Mouse (Mus musculus) fibroblast of lung, adult 2 months (primary cell): ENCODE data around the gene Nfib.

Experiments
- DNase-seq: peaks from one replicate; pipeline ENCODE4 v3.0.0-alpha.2; 2011; ENCODE audit warnings: low read depth

The Nfib gene

DNA sequence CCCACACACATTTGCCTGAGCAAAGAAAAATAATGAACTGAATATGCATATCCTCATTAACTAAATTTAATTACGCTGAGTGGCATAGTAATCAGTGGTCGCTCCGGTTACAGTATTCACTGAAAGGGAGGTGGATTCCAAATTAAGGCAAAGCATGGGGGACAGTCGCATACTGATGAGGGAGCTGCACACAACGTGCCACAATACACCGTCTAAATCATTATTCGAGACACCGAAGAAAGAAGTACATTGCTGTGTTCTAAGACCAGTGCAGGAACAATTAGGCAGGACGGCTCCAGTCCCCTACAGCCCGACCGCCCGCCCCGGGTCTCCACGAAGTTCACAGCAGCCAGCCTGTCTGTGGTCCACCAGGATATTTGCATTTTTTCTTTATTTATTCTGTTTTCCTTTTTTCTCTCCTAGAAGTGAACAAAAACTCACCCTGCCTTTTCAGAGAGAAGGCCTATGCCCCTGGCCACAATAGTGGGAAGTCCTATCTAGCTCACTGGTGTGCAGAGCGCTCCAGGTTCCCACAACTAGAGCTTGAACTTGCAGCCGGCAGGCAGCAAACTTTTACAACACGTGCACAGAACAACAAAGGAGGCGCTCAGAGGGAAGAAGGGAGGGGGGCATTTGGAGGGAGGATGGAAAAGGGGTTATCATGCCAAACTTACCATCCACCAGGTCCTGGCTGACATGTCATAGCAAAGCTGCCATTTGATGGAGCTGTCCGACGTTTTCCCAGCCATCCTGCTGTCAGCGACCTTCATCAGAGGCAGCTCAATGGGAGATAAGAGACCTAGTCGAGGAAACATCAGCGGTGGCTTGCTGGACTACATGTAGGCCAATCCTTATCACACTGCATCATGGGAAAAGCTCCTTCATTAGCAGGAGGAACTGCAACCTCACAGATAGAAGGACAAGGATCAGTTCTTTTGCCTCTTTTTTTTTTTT lies at the start of gene Nfib:
Gene Nfib, minus strand, starts transcription at position 910 of the 954 bp plus-strand sequence.
- no peak for DNase-seq

GRCm38 (mm10) chr4:82735764-82736163 lies 30.2 kb upstream of the Nfib start:
- no peak for DNase-seq

DNA sequence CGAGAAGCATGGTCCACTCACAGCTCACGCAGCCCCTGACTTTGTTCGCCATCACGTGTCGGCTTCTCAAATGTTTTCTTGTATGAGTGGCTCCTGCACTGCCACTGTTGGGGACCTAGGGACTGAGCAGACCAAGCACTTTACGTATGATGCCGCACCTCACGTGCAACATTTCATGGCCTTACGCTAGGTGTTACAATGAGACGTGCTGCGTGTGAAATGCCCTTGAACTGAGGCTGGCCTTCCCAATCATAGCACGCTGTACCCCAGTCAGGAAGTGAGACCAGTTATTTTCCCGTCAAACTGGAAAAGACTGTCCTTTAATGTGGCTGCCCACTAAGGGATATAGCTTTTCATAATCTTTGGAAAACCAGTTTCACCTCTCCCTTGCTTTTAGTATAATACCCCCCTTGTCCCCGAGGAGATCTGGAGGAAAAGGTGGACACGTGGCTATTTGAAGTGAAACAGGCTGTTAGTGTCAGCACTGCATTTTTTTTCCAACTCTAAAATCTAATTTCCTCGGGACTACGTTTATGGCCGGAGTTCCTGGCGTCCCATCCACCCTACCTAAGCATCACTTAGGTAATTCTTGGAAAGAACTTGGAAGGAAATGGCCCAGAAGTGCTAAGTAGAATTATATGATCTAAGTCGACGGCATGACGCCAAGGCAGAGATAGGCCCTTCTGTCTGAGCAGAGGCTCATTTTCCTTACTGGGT lies 29.4 kb upstream of the Nfib start:
- no peak for DNase-seq

DNA sequence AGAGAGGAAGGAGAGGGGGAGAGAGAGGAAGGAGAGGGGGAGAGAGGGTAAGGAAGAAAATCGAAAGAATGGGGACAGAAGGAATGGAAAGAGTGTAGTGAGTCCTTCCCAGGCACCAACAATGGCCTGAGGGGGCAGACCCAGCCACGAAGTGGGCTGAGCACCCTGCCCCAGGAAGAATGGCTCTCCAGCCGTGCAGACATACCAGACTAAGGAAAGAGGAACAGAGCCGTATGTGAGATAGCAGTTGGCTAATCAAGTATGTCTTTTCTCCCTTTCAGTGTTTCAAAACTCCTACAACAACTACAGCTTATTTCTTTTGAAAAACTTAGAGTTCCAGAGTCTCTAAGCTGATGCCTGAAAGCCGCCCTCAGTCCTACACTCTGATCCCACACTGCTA lies 28.8 kb upstream of the Nfib start:
- DNase-seq = no peak

- DNase-seq = no peak
Observed at GRCm38 (mm10) chr4:82733636-82734035, 28.1 kb upstream of the Nfib start.

GRCm38 (mm10) chr4:82730248-82730887 lies 24.8 kb upstream of the Nfib start:
- DNase-seq = no peak

DNA sequence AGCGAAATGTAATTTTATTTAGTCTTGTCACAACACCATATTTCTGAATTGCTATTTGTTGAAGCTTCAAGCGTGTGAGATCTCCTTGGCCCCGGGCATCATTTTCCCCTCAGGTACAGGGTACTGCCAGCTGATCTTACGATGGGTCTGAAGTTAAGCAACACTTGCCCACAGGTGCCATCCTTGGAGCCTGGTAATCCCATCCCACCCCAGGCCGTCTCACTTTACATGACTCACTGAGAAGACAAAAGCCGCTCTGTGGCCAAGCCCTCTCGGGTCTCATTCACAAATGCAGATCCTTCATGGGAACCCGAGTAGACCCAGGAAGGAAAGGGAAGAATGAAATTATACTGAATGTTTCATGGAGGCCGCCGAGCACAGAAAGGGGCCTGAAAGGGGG lies 18.5 kb upstream of the Nfib start:
- DNase-seq = no peak

DNA sequence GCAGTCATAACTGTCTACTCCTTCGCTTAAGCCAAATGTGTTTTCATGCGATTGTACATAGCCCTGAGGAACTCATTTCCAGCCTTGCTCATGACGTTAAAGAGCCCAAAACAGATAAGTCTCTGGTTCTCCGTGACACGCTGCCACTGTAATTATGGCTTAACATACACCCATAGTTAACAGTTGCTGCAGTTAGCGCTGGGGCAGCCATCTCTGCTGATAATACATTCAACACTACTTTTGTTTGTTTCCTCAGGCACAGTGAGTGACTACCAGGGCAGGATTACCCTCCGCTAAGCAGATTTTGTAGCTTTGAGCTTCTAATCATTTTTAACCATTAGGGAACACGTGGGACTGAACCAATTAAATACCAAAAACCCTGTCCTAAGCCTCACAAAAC lies 17.5 kb upstream of the Nfib start:
- no peak for DNase-seq

DNA sequence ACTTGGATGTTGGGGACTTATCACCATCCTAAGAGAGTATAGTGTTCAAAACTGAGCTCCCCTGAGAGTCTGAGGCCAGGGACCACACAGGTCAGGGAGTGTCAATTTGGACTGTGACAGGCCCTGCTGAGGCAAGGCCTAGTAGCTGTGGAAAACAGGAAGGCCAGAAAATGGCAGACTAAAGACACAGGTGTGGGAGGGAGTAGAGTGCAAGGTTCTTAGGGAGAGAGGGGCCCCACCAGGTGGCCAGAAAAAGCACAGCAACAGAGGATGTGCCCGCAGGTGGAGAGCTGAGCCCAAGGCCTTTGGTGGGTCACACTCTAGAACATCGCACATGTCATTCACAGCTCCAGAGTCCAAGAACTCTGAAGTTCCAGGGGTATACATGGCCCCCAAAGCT lies 10.3 kb upstream of the Nfib start:
- no peak for DNase-seq

DNA sequence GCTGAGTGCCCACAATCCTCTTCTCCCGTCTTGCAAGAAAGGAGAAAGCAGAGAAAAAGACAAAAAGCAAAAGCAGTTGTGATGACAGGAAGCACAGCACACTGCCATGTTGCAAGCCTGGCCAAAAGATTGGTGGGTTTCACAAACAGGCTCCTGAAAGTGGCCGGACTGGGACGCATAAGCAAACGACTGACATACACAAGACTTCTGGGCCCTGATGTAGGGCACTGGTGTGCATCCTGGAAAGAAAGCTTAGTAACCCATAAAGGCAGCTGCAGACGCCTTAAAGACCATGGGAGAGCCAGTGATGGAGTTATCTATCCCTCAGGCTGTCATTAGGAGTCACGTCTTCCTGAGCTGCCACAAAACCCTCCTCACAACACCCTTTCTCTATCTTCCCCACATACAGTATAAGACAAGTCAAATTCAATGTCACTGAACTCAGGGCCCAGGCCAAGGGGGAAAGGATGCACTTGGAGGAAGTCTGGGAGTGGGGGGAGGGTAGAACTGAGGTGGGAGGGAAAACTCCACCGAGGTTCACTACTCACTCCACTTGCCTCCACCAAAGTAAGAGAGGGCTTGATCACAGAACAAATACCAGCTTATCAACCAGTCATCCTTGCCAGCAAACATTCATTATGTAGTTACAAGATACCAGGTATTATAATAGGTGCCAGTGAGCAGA lies 6.2 kb upstream of the Nfib start:
- no peak for DNase-seq

- no peak for DNase-seq
Observed at GRCm38 (mm10) chr4:82709666-82710065, 4.1 kb upstream of the Nfib start.

GRCm38 (mm10) chr4:82706012-82706411 lies 462 bp upstream of the Nfib start:
- DNase-seq = no peak

- no peak for DNase-seq
Observed at GRCm38 (mm10) chr4:82704079-82704830, 1.3 kb downstream of the Nfib start.

DNA sequence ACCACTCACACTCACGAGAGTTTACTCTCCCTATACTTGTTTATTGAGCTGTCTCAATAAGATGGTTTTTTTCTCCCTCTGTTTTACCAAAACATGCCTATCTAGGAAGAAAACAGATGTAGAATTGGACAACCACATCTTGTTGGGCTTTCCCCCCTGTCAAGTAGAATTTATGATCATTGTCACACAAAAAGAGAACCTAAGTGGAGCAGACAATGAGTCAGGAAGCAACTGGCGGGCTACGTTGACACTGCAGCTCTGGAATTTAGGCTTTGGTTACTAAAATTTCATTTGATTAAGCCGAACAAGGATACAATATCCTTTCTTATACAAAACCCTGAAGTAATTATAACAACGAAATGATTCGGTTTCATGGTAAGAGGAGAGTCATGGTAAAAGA lies 2.7 kb downstream of the Nfib start:
- DNase-seq = no peak

DNA sequence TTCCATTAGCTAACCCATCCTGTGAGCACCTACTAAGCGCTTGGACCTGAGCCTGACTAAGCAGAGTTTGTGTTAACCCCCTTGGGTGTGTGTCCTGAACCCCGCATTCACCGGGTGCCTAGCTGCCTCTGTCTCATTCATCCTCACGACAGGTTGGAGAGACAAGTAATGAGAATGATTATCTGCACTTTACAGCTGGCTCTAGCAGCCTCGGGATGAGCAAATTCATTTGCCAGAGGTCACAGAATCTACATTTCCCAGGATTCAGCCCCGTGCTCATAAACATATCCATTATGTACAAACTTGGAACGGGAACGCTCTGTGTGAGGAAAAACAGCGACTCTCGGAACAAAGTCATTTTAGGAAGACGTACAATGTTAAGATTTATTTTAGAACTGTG lies 6.0 kb downstream of the Nfib start:
- no peak for DNase-seq

GRCm38 (mm10) chr4:82698616-82699015 lies 6.9 kb downstream of the Nfib start:
- DNase-seq = no peak

- no peak for DNase-seq
Observed at GRCm38 (mm10) chr4:82697151-82697550, 8.4 kb downstream of the Nfib start.

DNA sequence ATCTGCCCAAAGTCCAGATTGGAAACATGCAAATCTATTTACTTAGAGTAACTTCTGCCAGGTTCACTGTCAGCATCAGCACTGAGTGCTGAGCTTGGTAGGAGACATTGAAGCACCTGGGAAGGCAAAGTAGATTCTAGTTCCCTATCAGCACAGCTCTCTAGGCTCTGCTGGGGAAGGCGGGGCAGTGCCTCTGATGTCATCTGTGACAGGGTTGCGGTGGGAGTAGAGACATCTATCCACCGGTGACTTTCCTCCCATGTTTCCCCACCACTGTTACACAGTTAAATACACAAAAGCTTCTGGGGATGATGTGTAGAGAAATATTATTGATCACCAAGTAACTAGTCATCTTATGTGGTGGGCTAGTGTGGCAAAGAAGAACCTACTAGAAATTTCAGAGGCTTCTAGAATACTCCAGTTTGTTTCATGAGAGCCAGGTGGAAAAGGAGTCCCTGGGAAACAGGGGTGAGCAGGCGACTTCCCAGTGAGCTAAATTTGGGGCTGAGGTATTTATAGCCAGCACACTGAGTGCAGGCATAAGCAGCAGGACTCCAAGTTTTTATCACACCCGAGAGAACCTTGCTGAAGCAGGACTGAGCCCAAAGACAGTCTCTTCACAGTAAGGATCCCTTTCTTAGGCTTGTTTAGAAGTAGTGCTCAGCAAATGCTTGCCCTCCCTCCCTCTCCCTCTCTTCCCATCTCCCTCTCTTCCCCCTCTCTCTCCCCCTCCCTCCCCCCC lies 9.6 kb downstream of the Nfib start:
- DNase-seq = no peak

DNA sequence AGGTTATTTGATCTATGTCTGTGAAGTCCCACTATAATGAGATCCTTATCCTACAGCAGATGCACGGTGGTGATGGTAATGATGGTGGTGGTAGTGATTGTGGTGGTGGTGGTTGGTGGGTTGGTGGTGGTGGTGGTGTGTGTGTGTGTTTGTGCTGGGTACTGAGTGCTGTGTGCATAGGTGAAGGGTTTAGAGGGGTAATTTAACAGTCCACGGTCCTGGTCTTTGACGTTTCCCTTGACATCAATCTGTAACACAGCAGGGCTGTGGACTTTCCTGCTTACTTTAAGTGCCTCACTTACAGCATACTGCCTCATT lies 13.6 kb downstream of the Nfib start:
- DNase-seq = no peak

GRCm38 (mm10) chr4:82691126-82692008 lies 14.2 kb downstream of the Nfib start:
- DNase-seq = no peak
